In genomic region chr9:8103050-8103449, GRCm38 (mm10) we compare ENCODE assay signal across 20 mouse cellular contexts. TPM values are rescaled to one million over a fixed set of nuclear protein-coding genes. Genes with fewer than 3 reads are reported as not detected.
DNase-seq lines count a peak whose midpoint lies in the region; ATAC-seq lines count a peak whose summit lies in the region.
"Had no signal": no experiment of that assay in that cellular context is flagged by ENCODE, and none has a peak within 500 bp of the region (broad histone marks: within the 10 kb centered on the region; RNA-seq: fewer than 3 reads in every experiment).

No protein-coding gene starts in this region.

- DNase-seq in frontal cortex, postnatal 10 days (ENCODE audit: low spot score in 2 of 2): no peak
- peak; percentile 2 for DNase-seq in Muller cell, postnatal 12 days (ENCODE audit: inconsistent ontology term)
- peak; percentile 57 for DNase-seq in brain, adult 2 months (ENCODE audit: low read depth, low spot score)
- no peak for DNase-seq in layer of hippocampus, postnatal 36 days
- no peak for DNase-seq in heart, adult 9 months (ENCODE audit: low spot score in 2 of 2)
- no peak for DNase-seq in B cell, adult 2 months
- DNase-seq: adrenal gland, postnatal 14 days; cerebellum, adult 11-12 months; cerebellum, adult 8-10 months; cerebellum, postnatal 10 days; cerebellum, postnatal 36 days; embryo, embryonic 11 days; gastrocnemius, postnatal 25 days; heart, adult 18-20 months; kidney, adult 11 months had no signal

- ATAC-seq in frontal cortex, adult (ENCODE audit: low TSS enrichment): peak; percentile 93
- ATAC-seq: forebrain, embryonic 13.5 days; forebrain, embryonic 16.5 days; hindbrain, embryonic 16.5 days; intestine, embryonic 15.5 days had no signal

RNA-seq across cellular contexts. Expression of gene Cep126, which starts 31.0 kb away (rescaled TPM):
- 10 to 100 TPM; 17.8 to 17.9 TPM for total RNA-seq in layer of hippocampus, postnatal 36 days (2021)

Comparison
In these comparisons a context has a peak if more than half of its experiments do, and no peak if none do; other contexts are left out.
1. DNase-seq: peak in Muller cell, postnatal 12 days (single experiment) and brain, adult 2 months (single experiment); none in frontal cortex, postnatal 10 days (0 of 2), layer of hippocampus, postnatal 36 days (0 of 2), heart, adult 9 months (0 of 2) and B cell, adult 2 months (0 of 2).